Comparison of ENCODE assay signal across 7 mouse cellular contexts in genomic region chr2:155385090-155385489, GRCm38 (mm10). TPM values are rescaled to one million over a fixed set of nuclear protein-coding genes. Genes with fewer than 3 reads are reported as not detected.
DNase-seq lines count a peak whose midpoint lies in the region; ATAC-seq and TF ChIP-seq lines count a peak whose summit lies in the region.

No protein-coding gene starts in this region.

- no peak overlapping the region for H3K9ac ChIP-seq in forebrain, embryonic 11.5 days (ENCODE audit: low read length)
- H3K9ac ChIP-seq in midbrain, embryonic 12.5 days (replicated peaks): 0 out of 2 replicates have a peak overlapping the region, but pooled peaks have one; percentile 0

- intact Hi-C loops in left cerebral cortex, adult 2 months (cut with DNase I): loop anchor here (5.0 kb wide), 1 partner anchor 308 kb away; no protein-coding TSS in a partner anchor

- 0 out of 2 replicates have a peak, but pooled peaks cover 4% of the 10 kb centered on the region for H3K27me3 ChIP-seq in forebrain, embryonic 11.5 days (ENCODE audit: control insufficient read depth, insufficient read depth, low read length)
- peaks cover 30% of the 10 kb centered on the region for H3K27me3 ChIP-seq in hindbrain, embryonic 10.5 days (ENCODE audit: insufficient read depth, poor library complexity, severe bottlenecking)
- H3K27me3 ChIP-seq in midbrain, embryonic 12.5 days: peaks cover 9% of the 10 kb centered on the region
- no peaks in the 10 kb centered on the region for H3K27me3 ChIP-seq in small intestine, adult 2 months (ENCODE audit: control insufficient read depth, insufficient read depth, low read length)

- H3K4me3 ChIP-seq in forebrain, embryonic 11.5 days (ENCODE audit: low read depth, low read length): no peak overlapping the region
- no peak overlapping the region for H3K4me3 ChIP-seq in hindbrain, embryonic 10.5 days
- H3K4me3 ChIP-seq in left cerebral cortex, adult 2 months: no peak overlapping the region
- H3K4me3 ChIP-seq in midbrain, embryonic 12.5 days: 0 out of 2 replicates have a peak overlapping the region, but pooled peaks have one; percentile 6
- H3K4me3 ChIP-seq in small intestine, adult 2 months (ENCODE audit: low read depth, low read length): no peak overlapping the region

- TF ChIP-seq POLR2A in small intestine, adult 2 months (IDR thresholded peaks at IDR 0.05; ENCODE audit: low read depth, low read length): no peak

- TF ChIP-seq CTCF in left cerebral cortex, adult 2 months (IDR thresholded peaks at IDR 0.05): peak; percentile 88
- TF ChIP-seq CTCF in small intestine, adult 2 months (IDR thresholded peaks at IDR 0.05; ENCODE audit: extremely low read depth, insufficient read length, insufficient replicate concordance, low read depth, low read length): peak; percentile 86

- no peak for ATAC-seq in forebrain, embryonic 11.5 days (replicated peaks; ENCODE audit: low FRiP score)
- no peak for ATAC-seq in midbrain, embryonic 12.5 days (ENCODE audit: low FRiP score, low read depth)

- no peaks in the 10 kb centered on the region for H3K9me3 ChIP-seq in forebrain, embryonic 11.5 days (ENCODE audit: control insufficient read depth, low read length)
- no peaks in the 10 kb centered on the region for H3K9me3 ChIP-seq in hindbrain, embryonic 10.5 days
- H3K9me3 ChIP-seq in midbrain, embryonic 12.5 days: no peaks in the 10 kb centered on the region

- H3K36me3 ChIP-seq in forebrain, embryonic 11.5 days (ENCODE audit: control insufficient read depth, insufficient read depth, low read length): peaks cover 2% of the 10 kb centered on the region; the same call in 1 of the 2 replicates
- peaks cover 51% of the 10 kb centered on the region for H3K36me3 ChIP-seq in hindbrain, embryonic 10.5 days
- peaks cover 46% of the 10 kb centered on the region for H3K36me3 ChIP-seq in midbrain, embryonic 12.5 days
- peaks cover 28% of the 10 kb centered on the region for H3K36me3 ChIP-seq in small intestine, adult 2 months (ENCODE audit: control insufficient read depth, insufficient read depth, low read length)

- DNase-seq in MEL-GATA-1-ER (ENCODE audit: extremely low read depth, low read depth): peak; percentile 79
- DNase-seq in brain, adult 2 months (ENCODE audit: low read depth, low spot score): peak; percentile 94
- DNase-seq in forebrain, embryonic 11.5 days (ENCODE audit: low spot score): peak; percentile 85
- DNase-seq in hindbrain, embryonic 10.5 days (ENCODE audit: low spot score): peak; percentile 74
- DNase-seq in left cerebral cortex, adult 2 months (ENCODE audit: extremely low spot score in 1 of 2, low spot score in 2 of 2): peak; percentile 74 to 77

- H3K27ac ChIP-seq in forebrain, embryonic 11.5 days (ENCODE audit: low read depth, low read length): no peak overlapping the region
- no peak overlapping the region for H3K27ac ChIP-seq in hindbrain, embryonic 10.5 days
- no peak overlapping the region for H3K27ac ChIP-seq in left cerebral cortex, adult 2 months
- no peak overlapping the region for H3K27ac ChIP-seq in midbrain, embryonic 12.5 days (replicated peaks)
- H3K27ac ChIP-seq in small intestine, adult 2 months (ENCODE audit: insufficient read depth, low read depth, low read length): no peak overlapping the region

- no peak overlapping the region for H3K4me2 ChIP-seq in forebrain, embryonic 11.5 days (ENCODE audit: low read depth, low read length, severe bottlenecking)
- H3K4me2 ChIP-seq in midbrain, embryonic 12.5 days (replicated peaks): peak overlapping the region; percentile 26; the same call in 1 of the 2 replicates

- 21% methylated on average over 7 of the region's 7 CpGs for WGBS in forebrain, embryonic 11.5 days
- WGBS in hindbrain, embryonic 10.5 days: 29% methylated on average over 7 of the region's 7 CpGs
- 22% methylated on average over 7 of the region's 7 CpGs for WGBS in midbrain, embryonic 12.5 days
- 15% methylated on average over 7 of the region's 7 CpGs for WGBS in small intestine, adult 2 months

- peaks cover 6% of the 10 kb centered on the region for H3K4me1 ChIP-seq in forebrain, embryonic 11.5 days (replicated peaks; ENCODE audit: control insufficient read depth, insufficient read depth, low read length)
- H3K4me1 ChIP-seq in hindbrain, embryonic 10.5 days (replicated peaks): peaks cover 49% of the 10 kb centered on the region
- H3K4me1 ChIP-seq in midbrain, embryonic 12.5 days: peaks cover 45% of the 10 kb centered on the region
- peaks cover 4% of the 10 kb centered on the region; the same call in 1 of the 2 replicates for H3K4me1 ChIP-seq in small intestine, adult 2 months (ENCODE audit: control insufficient read depth, insufficient read depth, insufficient read length, low read length)

RNA-seq across cellular contexts. Expression of gene Trp53inp2, which starts 4.2 kb away (rescaled TPM):
- 60.3 and 63.0 TPM in 2 replicates for polyA plus RNA-seq in forebrain, embryonic 11.5 days (2014; fragmentation: Nextera tagmentation; extraction: Ambion mirVana)
- 56.9 and 104 TPM in 2 replicates for polyA plus RNA-seq in hindbrain, embryonic 10.5 days (2016; fragmentation: Nextera tagmentation; extraction: Ambion mirVana)
- 100 to 1,000 TPM; 135 to 147 TPM for total RNA-seq in left cerebral cortex, adult 2 months (2021)
- 103 and 119 TPM in 2 replicates for polyA plus RNA-seq in midbrain, embryonic 12.5 days (2016; fragmentation: Nextera tagmentation; extraction: Ambion mirVana)
- 161 and 164 TPM in 2 replicates for polyA plus RNA-seq in small intestine, adult 2 months (2012; rRNA removed)

RNA-seq across cellular contexts. Expression of gene Pigu, which starts 27.9 kb away (rescaled TPM):
- 55.9 and 56.3 TPM in 2 replicates for polyA plus RNA-seq in forebrain, embryonic 11.5 days (2014; fragmentation: Nextera tagmentation; extraction: Ambion mirVana)
- 52.4 and 57.1 TPM in 2 replicates for polyA plus RNA-seq in hindbrain, embryonic 10.5 days (2016; fragmentation: Nextera tagmentation; extraction: Ambion mirVana)
- total RNA-seq in left cerebral cortex, adult 2 months (2021): 10 to 100 TPM; 27.2 to 28.4 TPM
- 44.7 and 46.9 TPM in 2 replicates for polyA plus RNA-seq in midbrain, embryonic 12.5 days (2016; fragmentation: Nextera tagmentation; extraction: Ambion mirVana)
- 13.7 and 26.2 TPM in 2 replicates for polyA plus RNA-seq in small intestine, adult 2 months (2012; rRNA removed)
